Mouse (Mus musculus) midbrain, embryonic 14.5 days (tissue): ENCODE results near the gene Xdh. TPM values are rescaled to one million over a fixed set of nuclear protein-coding genes. Genes with fewer than 3 reads are reported as not detected.

Experiments
- ATAC-seq: fragments of 200-750 bp; cut with Nextera tagmentation; 2 replicates; pipeline ENCODE4 v1.8.0; 2017; ENCODE audit warnings: moderate number of reproducible peaks, moderate library complexity; ENCODE audit not compliant: low FRiP score, low TSS enrichment
- DNase-seq: peaks from one replicate; pipeline ENCODE4 v3.0.0-alpha.2; 2015
- H3K27ac ChIP-seq: fragments of 300-500 bp; sonication (generic); replicated peaks from 2 replicates; pipeline ENCODE4 v1.5.1; 2014; ENCODE audit warnings: mild to moderate bottlenecking, low read depth, low read length, moderate library complexity
- H3K27me3 ChIP-seq: fragments of 300-500 bp; sonication (generic); 2 replicates; pipeline ENCODE4 v1.6.1; 2014; ENCODE audit warnings: low read length, control low read depth, mixed read lengths; ENCODE audit not compliant: control insufficient read depth, insufficient read depth
- H3K36me3 ChIP-seq: fragments of 300-500 bp; sonication (generic); 2 replicates; pipeline ENCODE4 v1.6.1; 2014; ENCODE audit warnings: low read length, control low read depth; ENCODE audit not compliant: control insufficient read depth, insufficient read depth
- H3K4me1 ChIP-seq: fragments of 300-500 bp; sonication (generic); 2 replicates; pipeline ENCODE4 v1.6.1; 2014; ENCODE audit warnings: mild to moderate bottlenecking, antibody characterized with exemption, low read length, control low read depth; ENCODE audit not compliant: control insufficient read depth, insufficient read depth
- H3K4me2 ChIP-seq: fragments of 300-500 bp; sonication (generic); 2 replicates; pipeline ENCODE4 v1.6.1; 2014; ENCODE audit warnings: mild to moderate bottlenecking, low read length, moderate library complexity
- H3K4me3 ChIP-seq: fragments of 300-500 bp; sonication (generic); replicated peaks from 2 replicates; pipeline ENCODE4 v1.5.1; 2014; ENCODE audit warnings: low read depth, low read length
- H3K9ac ChIP-seq: fragments of 300-500 bp; sonication (generic); replicated peaks from 2 replicates; pipeline ENCODE4 v1.6.1; 2014; ENCODE audit warnings: mild to moderate bottlenecking, low read length, moderate library complexity
- H3K9me3 ChIP-seq: fragments of 300-500 bp; sonication (generic); 2 replicates; pipeline ENCODE4 v1.6.1; 2016; ENCODE audit warnings: low read length, control low read depth, mixed read lengths; ENCODE audit not compliant: control insufficient read depth
- WGBS: fragments of 180-500 bp; shearing (Covaris S2); extraction: QIAGEN DNeasy Blood & Tissue Kit; methylation state at CpG from one replicate; pipeline ENCODE4 v1.1.7; 2014; 5-methylcytosine and 5-hydroxymethylcytosine counted together
- polyA plus RNA-seq: library from polyadenylated mRNA; unstranded; fragments of >200 nt; fragmentation: Nextera tagmentation; extraction: Ambion mirVana; gene quantifications from 2 replicates; pipeline ENCODE4 v1.2.1, GENCODE M21; 2014

Xdh gene
- polyA plus RNA-seq, 1 experiment from 2014 or later = 0.30 TPM

DNA sequence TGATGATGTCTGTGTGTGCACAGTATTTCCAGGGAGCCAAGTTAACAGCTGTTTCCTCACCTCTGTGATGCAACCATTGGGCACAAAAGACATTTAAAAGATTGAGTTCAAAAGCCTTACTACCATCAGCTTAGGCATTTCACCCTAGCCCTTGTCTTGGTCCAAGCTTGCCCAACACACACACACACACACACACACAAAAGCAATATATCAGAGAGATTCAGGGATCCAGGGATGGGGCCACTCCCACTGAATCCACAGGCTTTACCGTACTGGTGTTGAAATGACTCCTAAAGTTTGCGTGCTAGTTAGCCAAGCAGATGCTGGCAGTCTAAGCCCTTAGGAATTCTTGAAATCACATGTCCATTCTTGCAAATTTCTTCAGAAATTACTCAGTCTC lies 1.2 kb downstream of the Xdh start:
- no peak overlapping the region for H3K4me2 ChIP-seq
- H3K36me3 ChIP-seq = no peaks in the 10 kb centered on the region
- H3K27me3 ChIP-seq = no peaks in the 10 kb centered on the region
- 92% methylated on average over 2 of the region's 2 CpGs for WGBS
- H3K9ac ChIP-seq = no peak overlapping the region
- no peak overlapping the region for H3K27ac ChIP-seq
- H3K4me3 ChIP-seq = no peak overlapping the region
- no peak for DNase-seq
- no peaks in the 10 kb centered on the region for H3K9me3 ChIP-seq
- ATAC-seq = no peak
- H3K4me1 ChIP-seq = no peaks in the 10 kb centered on the region

DNA sequence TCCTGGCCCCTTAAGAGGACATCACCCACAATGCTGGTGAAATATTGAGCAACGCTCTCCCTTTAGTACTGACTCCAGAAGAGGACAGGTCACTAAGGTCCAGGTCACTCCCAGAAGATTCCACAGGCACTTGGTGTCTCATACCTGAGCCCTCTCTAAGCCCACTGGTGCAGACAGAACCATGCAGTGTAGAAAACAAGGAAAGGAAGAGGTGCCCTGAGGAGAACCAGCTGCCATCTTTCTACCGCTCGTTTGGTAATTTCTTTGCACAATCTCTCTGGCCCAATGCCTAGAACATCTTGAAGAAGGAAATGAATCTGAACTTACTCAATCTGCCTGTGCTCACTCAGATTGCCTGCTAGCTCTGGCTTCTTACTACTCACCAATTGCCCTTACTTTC lies 2.0 kb downstream of the Xdh start:
- Histone ChIP-seq H3K4me1 (no peaks in the 10 kb centered on the region), H3K9ac (no peak overlapping the region), H3K27me3 (no peaks in the 10 kb centered on the region), H3K4me3 (no peak overlapping the region), H3K4me2 (no peak overlapping the region), H3K36me3 (no peaks in the 10 kb centered on the region), H3K27ac (no peak overlapping the region), H3K9me3 (no peaks in the 10 kb centered on the region)
- ATAC-seq (no peak), DNase-seq (no peak)
- 92% methylated on average over 3 of the region's 3 CpGs for WGBS

DNA sequence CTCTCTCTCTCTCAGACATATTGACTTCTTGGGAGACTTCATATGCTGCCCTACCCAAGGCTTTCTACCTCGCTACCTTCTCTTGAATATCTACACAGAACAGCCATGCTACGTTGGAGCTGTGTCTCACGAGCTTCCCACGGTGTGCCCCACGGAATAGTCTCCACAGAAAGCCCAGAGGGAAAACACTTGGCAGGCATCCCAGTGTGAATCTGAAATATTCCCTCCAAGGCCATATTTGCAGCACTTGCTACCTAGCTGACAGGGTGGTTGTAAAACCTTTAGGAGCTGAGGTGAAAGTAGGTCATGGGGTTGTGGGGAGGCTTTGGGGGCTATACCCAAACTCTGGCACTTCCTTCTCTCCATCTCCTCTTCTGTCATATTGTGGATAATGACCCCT lies 3.1 kb downstream of the Xdh start:
- no peak overlapping the region for H3K27ac ChIP-seq
- no peaks in the 10 kb centered on the region for H3K4me1 ChIP-seq
- H3K27me3 ChIP-seq = no peaks in the 10 kb centered on the region
- DNase-seq (no peak), ATAC-seq (no peak)
- H3K4me2 ChIP-seq = no peak overlapping the region
- H3K9ac ChIP-seq = no peak overlapping the region
- H3K36me3 ChIP-seq = no peaks in the 10 kb centered on the region
- no peak overlapping the region for H3K4me3 ChIP-seq
- no peaks in the 10 kb centered on the region for H3K9me3 ChIP-seq
- 75% methylated on average over 5 of the region's 5 CpGs for WGBS

DNA sequence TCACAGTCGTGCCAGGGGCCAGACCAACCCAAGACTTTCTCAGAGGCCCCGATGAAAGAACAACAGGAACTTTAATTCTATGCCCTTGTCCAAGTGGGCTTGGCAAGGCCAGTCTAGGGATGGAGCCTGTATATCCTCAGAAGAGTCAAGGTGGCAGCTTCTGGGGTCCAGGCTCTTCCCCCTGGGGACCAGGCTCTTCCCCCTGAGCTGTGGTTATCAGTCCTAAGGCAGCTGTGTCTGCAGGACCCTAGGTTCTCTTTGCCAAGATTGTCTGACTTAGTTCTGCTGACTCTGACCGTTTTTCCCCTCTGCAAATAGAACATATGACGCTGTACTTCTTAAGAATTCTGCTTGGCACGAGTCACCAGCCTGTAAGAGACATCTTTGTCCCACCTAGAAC lies 5.3 kb downstream of the Xdh start:
- Histone ChIP-seq H3K36me3 (no peaks in the 10 kb centered on the region), H3K27ac (no peak overlapping the region), H3K9me3 (no peaks in the 10 kb centered on the region), H3K4me2 (no peak overlapping the region), H3K4me3 (no peak overlapping the region), H3K27me3 (no peaks in the 10 kb centered on the region), H3K9ac (no peak overlapping the region), H3K4me1 (no peaks in the 10 kb centered on the region)
- WGBS = 90% methylated on average over 5 of the region's 5 CpGs
- DNase-seq = no peak
- no peak for ATAC-seq

DNA sequence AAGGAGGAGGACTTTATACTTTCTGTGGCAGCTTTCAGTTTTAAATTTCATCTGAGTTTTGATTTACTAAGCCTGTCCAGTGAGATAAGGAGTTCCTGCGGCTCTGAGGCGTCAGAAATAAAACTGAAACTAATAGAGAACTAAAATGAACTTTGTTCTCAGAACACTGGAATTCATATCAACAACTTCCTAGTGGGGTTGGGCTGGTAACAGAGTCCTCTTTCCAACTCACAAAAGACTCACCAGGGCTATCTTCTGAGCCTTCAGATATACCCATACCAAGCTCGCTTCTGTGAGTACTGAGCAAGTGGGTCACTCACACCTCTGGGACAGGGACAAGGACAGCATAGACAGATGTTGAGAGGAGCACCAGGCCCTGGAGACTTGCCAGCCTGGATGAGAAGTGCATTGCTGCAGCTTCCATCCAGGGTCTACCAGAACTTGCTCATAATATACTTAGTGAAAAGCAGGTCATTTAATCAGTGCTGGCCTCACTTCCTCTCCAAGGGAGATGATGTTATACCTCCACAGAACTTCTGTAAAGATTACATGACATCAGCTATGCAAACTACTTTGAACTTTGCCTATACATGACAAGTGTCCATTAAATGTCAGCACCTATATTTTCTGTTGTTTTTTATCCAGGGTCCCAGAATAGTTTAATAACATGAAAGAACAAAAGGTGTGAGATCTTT lies 7.6 kb downstream of the Xdh start:
- H3K4me3 ChIP-seq = no peak overlapping the region
- ATAC-seq = no peak
- WGBS = 90% methylated on average over 3 of the region's 3 CpGs
- H3K9ac ChIP-seq = no peak overlapping the region
- H3K36me3 ChIP-seq = no peaks in the 10 kb centered on the region
- no peak overlapping the region for H3K4me2 ChIP-seq
- H3K27ac ChIP-seq = no peak overlapping the region
- no peaks in the 10 kb centered on the region for H3K27me3 ChIP-seq
- H3K4me1 ChIP-seq = no peaks in the 10 kb centered on the region
- no peaks in the 10 kb centered on the region for H3K9me3 ChIP-seq
- no peak for DNase-seq

DNA sequence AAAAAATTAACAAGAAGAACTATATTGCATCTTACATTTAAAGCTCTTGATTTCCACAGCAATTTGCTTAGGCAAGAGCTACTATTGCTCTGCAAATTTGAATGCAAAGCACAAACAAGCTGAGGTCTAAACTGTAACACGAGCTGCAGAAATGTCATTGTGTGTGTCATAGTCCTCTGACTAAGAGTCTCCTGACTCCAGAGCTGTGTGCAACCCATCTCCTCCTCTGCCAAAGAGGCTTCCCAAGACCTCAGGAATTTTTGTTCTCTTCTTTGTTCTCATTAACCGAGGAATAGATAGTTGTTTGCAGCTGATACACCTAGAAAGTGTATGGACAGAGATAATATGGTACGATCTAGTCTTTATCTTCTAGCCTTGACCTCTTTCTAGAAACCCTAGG lies 8.2 kb downstream of the Xdh start:
- Histone ChIP-seq H3K27ac (no peak overlapping the region), H3K4me2 (no peak overlapping the region), H3K4me3 (no peak overlapping the region), H3K9me3 (no peaks in the 10 kb centered on the region), H3K4me1 (no peaks in the 10 kb centered on the region), H3K27me3 (no peaks in the 10 kb centered on the region), H3K36me3 (no peaks in the 10 kb centered on the region), H3K9ac (no peak overlapping the region)
- 80% methylated on average over 3 of the region's 3 CpGs for WGBS
- DNase-seq = no peak
- no peak for ATAC-seq

DNA sequence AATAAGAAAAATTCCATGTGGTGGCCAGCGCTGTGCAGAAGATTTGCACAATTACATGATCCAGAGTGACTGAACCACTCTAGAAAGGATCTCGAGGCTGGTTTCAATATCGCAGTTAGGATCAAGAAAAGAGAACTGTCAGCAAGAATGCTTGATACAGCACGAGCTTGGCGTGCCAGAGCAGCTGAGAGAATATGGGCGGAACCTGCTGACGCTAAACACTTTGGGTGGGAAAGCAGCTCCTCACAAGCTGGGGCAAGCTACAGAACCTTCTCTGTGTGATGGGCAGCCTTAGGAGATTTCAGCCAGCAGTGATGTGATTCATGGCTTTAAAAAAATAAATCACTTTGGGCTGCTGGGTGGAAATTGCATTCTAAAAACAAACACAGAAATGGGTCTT lies 12.9 kb downstream of the Xdh start:
- H3K27ac ChIP-seq = no peak overlapping the region
- ATAC-seq (no peak), DNase-seq (no peak)
- H3K4me3 ChIP-seq = no peak overlapping the region
- no peak overlapping the region for H3K9ac ChIP-seq
- no peaks in the 10 kb centered on the region for H3K9me3 ChIP-seq
- no peaks in the 10 kb centered on the region for H3K4me1 ChIP-seq
- no peaks in the 10 kb centered on the region for H3K36me3 ChIP-seq
- H3K27me3 ChIP-seq = no peaks in the 10 kb centered on the region
- no peak overlapping the region for H3K4me2 ChIP-seq
- WGBS = 88% methylated on average over 7 of the region's 7 CpGs

DNA sequence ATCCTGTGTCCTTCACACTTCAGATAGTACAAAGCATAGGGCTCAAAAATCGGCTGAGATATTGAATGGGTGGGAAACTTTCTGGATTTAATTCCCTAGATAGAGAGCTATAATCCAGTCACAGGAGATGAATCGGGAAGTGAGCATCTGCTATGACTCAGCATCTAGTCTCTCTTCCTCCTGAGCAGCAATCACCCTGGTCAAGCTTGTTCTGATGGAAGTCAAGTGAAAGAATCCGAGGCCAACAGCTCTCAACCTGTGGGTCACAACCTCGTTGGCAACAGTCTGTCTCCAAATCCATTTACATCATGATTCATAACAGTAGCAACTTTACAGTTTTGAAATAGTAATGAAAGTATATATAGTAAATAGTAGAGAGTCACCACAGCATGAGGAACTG lies 14.8 kb downstream of the Xdh start:
- WGBS = 86% methylated on average over 4 of the region's 4 CpGs
- Histone ChIP-seq H3K9me3 (no peaks in the 10 kb centered on the region), H3K27me3 (no peaks in the 10 kb centered on the region), H3K4me3 (no peak overlapping the region), H3K9ac (no peak overlapping the region), H3K27ac (no peak overlapping the region), H3K4me2 (no peak overlapping the region), H3K4me1 (no peaks in the 10 kb centered on the region), H3K36me3 (no peaks in the 10 kb centered on the region)
- ATAC-seq (no peak), DNase-seq (no peak)

DNA sequence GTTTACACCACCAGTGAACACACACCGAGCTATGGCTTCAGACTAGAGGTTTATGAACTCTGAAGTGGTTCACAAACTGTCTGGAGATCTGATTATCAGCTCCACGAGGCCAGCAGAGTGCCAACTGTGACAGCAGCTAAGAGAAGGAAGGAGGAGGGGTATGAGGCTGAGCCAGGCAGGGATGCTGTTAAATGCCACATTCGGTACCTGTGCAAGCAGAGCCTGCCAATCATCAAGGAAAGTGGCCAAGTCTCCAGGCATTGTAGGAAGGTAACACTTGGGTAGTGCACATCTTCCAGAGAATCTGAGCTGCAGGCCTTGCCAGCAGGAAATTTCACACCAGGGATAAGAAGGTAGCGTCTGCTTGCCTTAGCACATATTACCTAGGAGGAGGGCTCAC lies 15.7 kb downstream of the Xdh start:
- H3K36me3 ChIP-seq = no peaks in the 10 kb centered on the region
- H3K4me1 ChIP-seq = no peaks in the 10 kb centered on the region
- H3K27ac ChIP-seq = no peak overlapping the region
- 82% methylated on average over 4 of the region's 4 CpGs for WGBS
- H3K4me3 ChIP-seq = no peak overlapping the region
- DNase-seq (no peak), ATAC-seq (no peak)
- H3K27me3 ChIP-seq = no peaks in the 10 kb centered on the region
- no peaks in the 10 kb centered on the region for H3K9me3 ChIP-seq
- H3K9ac ChIP-seq = no peak overlapping the region
- no peak overlapping the region for H3K4me2 ChIP-seq
